Mouse (Mus musculus) kidney, postnatal 0 days (tissue): ENCODE results near the gene Gorasp2. TPM values are rescaled to one million over a fixed set of nuclear protein-coding genes. Genes with fewer than 3 reads are reported as not detected.

Experiments
- ATAC-seq: fragments of 200-750 bp; cut with Nextera tagmentation; replicated peaks from 2 replicates; pipeline ENCODE4 v1.8.0; 2017; ENCODE audit warnings: low read depth, moderate number of reproducible peaks, moderate TSS enrichment, moderate library complexity; ENCODE audit not compliant: low FRiP score
- DNase-seq: peaks from one replicate; pipeline ENCODE4 v3.0.0-alpha.2; 2016; ENCODE audit warnings: low spot score
- H3K27ac ChIP-seq: fragments of 300-500 bp; sonication (generic); 2 replicates; pipeline ENCODE4 v1.5.1; 2014; ENCODE audit warnings: mild to moderate bottlenecking
- H3K27me3 ChIP-seq: fragments of 300-500 bp; sonication (generic); 2 replicates; pipeline ENCODE4 v1.6.1; 2014; ENCODE audit warnings: low read length, mixed read lengths; ENCODE audit not compliant: insufficient read depth
- H3K36me3 ChIP-seq: fragments of 300-500 bp; sonication (generic); 2 replicates; pipeline ENCODE4 v1.6.1; 2014; ENCODE audit warnings: low read length, mixed read lengths; ENCODE audit not compliant: insufficient read depth
- H3K4me1 ChIP-seq: fragments of 300-500 bp; sonication (generic); replicated peaks from 2 replicates; pipeline ENCODE4 v1.6.1; 2014; ENCODE audit warnings: antibody characterized with exemption, low read length, mixed read lengths; ENCODE audit not compliant: insufficient read depth
- H3K4me2 ChIP-seq: fragments of 300-500 bp; sonication (generic); 2 replicates; pipeline ENCODE4 v1.6.1; 2014; ENCODE audit warnings: mild to moderate bottlenecking, low read length, moderate library complexity, mixed read lengths
- H3K4me3 ChIP-seq: fragments of 300-500 bp; sonication (generic); replicated peaks from 2 replicates; pipeline ENCODE4 v1.5.1; 2014; ENCODE audit warnings: low read depth, low read length
- H3K9ac ChIP-seq: fragments of 300-500 bp; sonication (generic); 2 replicates; pipeline ENCODE4 v1.6.1; 2014; ENCODE audit warnings: low read depth, low read length
- H3K9me3 ChIP-seq: fragments of 300-500 bp; sonication (generic); replicated peaks from 2 replicates; pipeline ENCODE4 v1.6.1; 2016; ENCODE audit warnings: low read length, inconsistent platforms, mixed read lengths
- CTCF ChIP-seq: IDR thresholded peaks from 2 replicates; pipeline ENCODE4 v1.5.1; 2016; ENCODE audit warnings: antibody characterized with exemption, low read depth, mild to moderate bottlenecking, moderate library complexity
- WGBS: fragments of 180-500 bp; shearing (Covaris S2); extraction: QIAGEN DNeasy Blood & Tissue Kit; methylation state at CpG from one replicate; pipeline ENCODE4 v1.1.7; 2014; 5-methylcytosine and 5-hydroxymethylcytosine counted together
- polyA plus RNA-seq: library from polyadenylated mRNA; unstranded; fragments of >200 nt; fragmentation: Nextera tagmentation; extraction: Ambion mirVana; gene quantifications from 2 replicates; pipeline ENCODE4 v1.2.1, GENCODE M21; 2015

The Gorasp2 gene
- polyA plus RNA-seq, 1 experiment from 2014 or later: 151 TPM

GRCm38 (mm10) chr2:70695712-70696111 is 34.3 kb downstream of the Gorasp2 start:
- Histone ChIP-seq H3K4me2 (no peak overlapping the region), H3K9me3 (no peaks in the 10 kb centered on the region), H3K9ac (no peak overlapping the region), H3K27me3 (no peaks in the 10 kb centered on the region), H3K36me3 (peaks cover 15% of the 10 kb centered on the region), H3K4me1 (no peaks in the 10 kb centered on the region), H3K4me3 (no peak overlapping the region), H3K27ac (no peak overlapping the region)
- WGBS: 79% methylated on average over 10 of the region's 10 CpGs
- ATAC-seq (0 out of 2 replicates have a peak, but pooled peaks have one; percentile 31), DNase-seq (no peak)
- no peak for TF ChIP-seq CTCF

GRCm38 (mm10) chr2:70700851-70701250 is 39.5 kb downstream of the Gorasp2 start:
- WGBS: 92% methylated on average over 3 of the region's 3 CpGs
- DNase-seq: no peak
- Histone ChIP-seq H3K9ac (no peak overlapping the region), H3K4me1 (0 out of 2 replicates have a peak, but pooled peaks cover 3% of the 10 kb centered on the region), H3K27me3 (no peaks in the 10 kb centered on the region), H3K9me3 (no peaks in the 10 kb centered on the region), H3K36me3 (no peaks in the 10 kb centered on the region), H3K4me3 (no peak overlapping the region), H3K27ac (no peak overlapping the region), H3K4me2 (no peak overlapping the region)
- ATAC-seq: no peak
- no peak for TF ChIP-seq CTCF

- Histone ChIP-seq H3K9ac (no peak overlapping the region), H3K27ac (no peak overlapping the region), H3K27me3 (no peaks in the 10 kb centered on the region), H3K4me3 (no peak overlapping the region), H3K36me3 (no peaks in the 10 kb centered on the region), H3K9me3 (no peaks in the 10 kb centered on the region), H3K4me2 (no peak overlapping the region), H3K4me1 (0 out of 2 replicates have a peak, but pooled peaks cover 3% of the 10 kb centered on the region)
- ATAC-seq (no peak), DNase-seq (no peak)
- 59% methylated on average over 9 of the region's 9 CpGs for WGBS
- no peak for TF ChIP-seq CTCF
These were observed 40.2 kb downstream of the Gorasp2 start for GRCm38 (mm10) chr2:70701571-70701970.

GRCm38 (mm10) chr2:70702403-70702802 is 41.0 kb downstream of the Gorasp2 start:
- no peak overlapping the region for H3K4me2 ChIP-seq
- H3K27ac ChIP-seq: no peak overlapping the region
- TF ChIP-seq CTCF: no peak
- no peaks in the 10 kb centered on the region for H3K27me3 ChIP-seq
- whole genome bisulfite sequencing: 45% methylated on average over 5 of the region's 5 CpGs
- no peaks in the 10 kb centered on the region for H3K9me3 ChIP-seq
- no peaks in the 10 kb centered on the region for H3K36me3 ChIP-seq
- H3K9ac ChIP-seq: no peak overlapping the region
- 0 out of 2 replicates have a peak, but pooled peaks cover 3% of the 10 kb centered on the region for H3K4me1 ChIP-seq
- ATAC-seq (no peak), DNase-seq (no peak)
- H3K4me3 ChIP-seq: no peak overlapping the region

GRCm38 (mm10) chr2:70708986-70709730 is 47.8 kb downstream of the Gorasp2 start:
- DNase-seq (no peak), ATAC-seq (no peak)
- Histone ChIP-seq H3K36me3 (peaks cover 20% of the 10 kb centered on the region; the same call in 1 of the 2 replicates), H3K27ac (no peak overlapping the region), H3K4me3 (no peak overlapping the region), H3K4me1 (0 out of 2 replicates have a peak, but pooled peaks cover 3% of the 10 kb centered on the region), H3K9ac (no peak overlapping the region), H3K9me3 (no peaks in the 10 kb centered on the region), H3K27me3 (no peaks in the 10 kb centered on the region), H3K4me2 (no peak overlapping the region)
- no peak for TF ChIP-seq CTCF
- 61% methylated on average over 13 of the region's 13 CpGs for WGBS

GRCm38 (mm10) chr2:70710236-70710635 is 48.9 kb downstream of the Gorasp2 start:
- TF ChIP-seq CTCF: no peak
- Histone ChIP-seq H3K36me3 (peaks cover 27% of the 10 kb centered on the region; the same call in 1 of the 2 replicates), H3K9me3 (no peaks in the 10 kb centered on the region), H3K9ac (no peak overlapping the region), H3K27ac (no peak overlapping the region), H3K4me3 (no peak overlapping the region), H3K4me1 (no peaks in the 10 kb centered on the region), H3K4me2 (no peak overlapping the region), H3K27me3 (no peaks in the 10 kb centered on the region)
- no peak for DNase-seq
- WGBS: 95% methylated on average over 7 of the region's 7 CpGs
- no peak for ATAC-seq
